Mouse (Mus musculus) ovary, postnatal 14 days (tissue): ENCODE results near the gene Reck.

Experiments used
- DNase-seq: peaks from one replicate; pipeline ENCODE4 v3.0.0; 2022; ENCODE audit warnings: low spot score

Reck gene

GRCm38 (mm10) chr4:43875160-43875918 lies at the start of gene Reck:
Reck (plus strand) TSS chr4:43875530.
- DNase-seq, result peak; percentile 84

GRCm38 (mm10) chr4:43828806-43829205 lies 46.5 kb upstream of the Reck start:
- no peak for DNase-seq

- no peak for DNase-seq
Measured at GRCm38 (mm10) chr4:43832031-43832430, 43.3 kb upstream of the Reck start.

GRCm38 (mm10) chr4:43833752-43834151 lies 41.6 kb upstream of the Reck start:
- DNase-seq, result no peak

GRCm38 (mm10) chr4:43834749-43835148 lies 40.6 kb upstream of the Reck start:
- DNase-seq, result no peak

GRCm38 (mm10) chr4:43838326-43838725 lies 37.0 kb upstream of the Reck start:
- no peak for DNase-seq

- DNase-seq, result no peak
Measured at GRCm38 (mm10) chr4:43840101-43840500, 35.2 kb upstream of the Reck start, which contains the start of gene Olfr157. Olfr157 (minus strand) TSS chr4:43840201.

- no peak for DNase-seq
Measured at GRCm38 (mm10) chr4:43851265-43851664, 24.1 kb upstream of the Reck start, which contains the start of gene Olfr155. Olfr155 (plus strand) TSS chr4:43851565.

- DNase-seq, result no peak
Measured at GRCm38 (mm10) chr4:43854101-43854500, 21.2 kb upstream of the Reck start.

- no peak for DNase-seq
Measured at GRCm38 (mm10) chr4:43859886-43860285, 15.4 kb upstream of the Reck start.

- DNase-seq, result peak; percentile 63
Measured at GRCm38 (mm10) chr4:43860744-43861519, 14.4 kb upstream of the Reck start.

- no peak for DNase-seq
Measured at GRCm38 (mm10) chr4:43863298-43863697, 12.0 kb upstream of the Reck start.

GRCm38 (mm10) chr4:43869821-43870220 lies 5.5 kb upstream of the Reck start:
- no peak for DNase-seq

- DNase-seq, result no peak
Measured at GRCm38 (mm10) chr4:43874501-43874900, 829 bp upstream of the Reck start.

- DNase-seq, result no peak
Measured at GRCm38 (mm10) chr4:43875919-43876411, 635 bp downstream of the Reck start.

GRCm38 (mm10) chr4:43877230-43877629 lies 1.9 kb downstream of the Reck start:
- no peak for DNase-seq

- no peak for DNase-seq
Measured at GRCm38 (mm10) chr4:43878121-43878776, 2.9 kb downstream of the Reck start.

GRCm38 (mm10) chr4:43879566-43879965 lies 4.2 kb downstream of the Reck start:
- DNase-seq, result no peak

GRCm38 (mm10) chr4:43884196-43884595 lies 8.9 kb downstream of the Reck start:
- no peak for DNase-seq

- no peak for DNase-seq
Measured at GRCm38 (mm10) chr4:43891247-43891646, 15.9 kb downstream of the Reck start.

GRCm38 (mm10) chr4:43897209-43897608 lies 21.9 kb downstream of the Reck start:
- no peak for DNase-seq

GRCm38 (mm10) chr4:43899197-43899596 lies 23.9 kb downstream of the Reck start:
- no peak for DNase-seq
